Comparison of ENCODE assay signal across 1 mouse cellular context in genomic region chr7:82766623-82767022, GRCm38 (mm10).
TF ChIP-seq lines count a peak whose summit lies in the region.

No protein-coding gene starts in this region.

TF ChIP-seq in CH12.LX, 34 proteins besides CTCF, POLR2A, EP300 and RAD21 (continued from another document):
- TF ChIP-seq PAX5 (IDR thresholded peaks at IDR 0.05; ENCODE audit: low read length): no peak
TF ChIP-seq in CH12.LX: peak in this region for 4.
